Mouse (Mus musculus) adrenal gland, postnatal 10 days (tissue): ENCODE results near the gene Fut1. TPM values are rescaled to one million over a fixed set of nuclear protein-coding genes. Genes with fewer than 3 reads are reported as not detected.

Source experiments
- DNase-seq: peaks from one replicate; pipeline ENCODE4 v3.0.0; 2021; ENCODE audit warnings: mixed read lengths
- total RNA-seq, 2 experiments: library from RNA; stranded (reverse); gene quantifications; 2 replicates each; pipeline ENCODE4 v1.2.3; 2021

Fut1 gene
- total RNA-seq, 2 experiments from 2014 or later, result 0.21 TPM; not detected in 1

- no peak for DNase-seq
Measured at GRCm38 (mm10) chr7:45598960-45599879, 17.9 kb upstream of the Fut1 start.

- no peak for DNase-seq
Measured at GRCm38 (mm10) chr7:45605704-45606289, 11.3 kb upstream of the Fut1 start.

- no peak for DNase-seq
Measured at GRCm38 (mm10) chr7:45609511-45609910, 7.6 kb upstream of the Fut1 start.

- DNase-seq, result no peak
Measured at GRCm38 (mm10) chr7:45616277-45616676, 812 bp upstream of the Fut1 start.

GRCm38 (mm10) chr7:45618316-45618715 lies 1.2 kb downstream of the Fut1 start:
- no peak for DNase-seq

- DNase-seq, result no peak
Measured at GRCm38 (mm10) chr7:45619592-45619991, 2.5 kb downstream of the Fut1 start.

- peak; percentile 52 for DNase-seq
Measured at GRCm38 (mm10) chr7:45621443-45621842, 4.4 kb downstream of the Fut1 start, which contains the start of gene Izumo1. TSS of gene Izumo1 (plus strand) at chr7:45621811.

GRCm38 (mm10) chr7:45623507-45623906 lies 6.4 kb downstream of the Fut1 start:
- DNase-seq, result no peak

GRCm38 (mm10) chr7:45624718-45625117 lies 7.6 kb downstream of the Fut1 start:
- no peak for DNase-seq

GRCm38 (mm10) chr7:45625481-45625880 lies 8.4 kb downstream of the Fut1 start:
- DNase-seq, result no peak

GRCm38 (mm10) chr7:45626571-45627076 lies 9.5 kb downstream of the Fut1 start:
- no peak for DNase-seq

- DNase-seq, result peak; percentile 52
Measured at GRCm38 (mm10) chr7:45627261-45627660, 10.2 kb downstream of the Fut1 start, which contains the start of gene Rasip1. TSS of gene Rasip1 (plus strand) at chr7:45627488.

- peak; percentile 96 for DNase-seq
Measured at GRCm38 (mm10) chr7:45628364-45629294, 11.5 kb downstream of the Fut1 start.

- no peak for DNase-seq
Measured at GRCm38 (mm10) chr7:45630064-45630907, 13.2 kb downstream of the Fut1 start.

- DNase-seq, result peak; percentile 57
Measured at GRCm38 (mm10) chr7:45632499-45632898, 15.4 kb downstream of the Fut1 start.

GRCm38 (mm10) chr7:45634946-45635681 lies 18.0 kb downstream of the Fut1 start:
- DNase-seq, result no peak

- peak; percentile 79 for DNase-seq
Measured at GRCm38 (mm10) chr7:45635711-45636688, 18.9 kb downstream of the Fut1 start.

GRCm38 (mm10) chr7:45637710-45638109 lies 20.6 kb downstream of the Fut1 start:
- DNase-seq, result no peak
